Mouse (Mus musculus) ES-E14 (cell line): ENCODE measurements around the gene B4galt1.

ENCODE experiments used
- HCFC1 ChIP-seq: IDR thresholded peaks from 2 replicates; pipeline ENCODE4 v1.6.1; 2012; ENCODE audit warnings: low read length, inconsistent platforms, borderline replicate concordance; ENCODE audit not compliant: insufficient read depth
- ZC3H11A ChIP-seq: IDR thresholded peaks from 2 replicates; pipeline ENCODE4 v1.6.1; 2012; ENCODE audit warnings: low read depth, mild to moderate bottlenecking, inconsistent platforms, low read length, borderline replicate concordance
- ZNF384 ChIP-seq: IDR thresholded peaks from 2 replicates; pipeline ENCODE4 v1.6.1; 2012; ENCODE audit warnings: low read depth, low read length, inconsistent platforms

DNA sequence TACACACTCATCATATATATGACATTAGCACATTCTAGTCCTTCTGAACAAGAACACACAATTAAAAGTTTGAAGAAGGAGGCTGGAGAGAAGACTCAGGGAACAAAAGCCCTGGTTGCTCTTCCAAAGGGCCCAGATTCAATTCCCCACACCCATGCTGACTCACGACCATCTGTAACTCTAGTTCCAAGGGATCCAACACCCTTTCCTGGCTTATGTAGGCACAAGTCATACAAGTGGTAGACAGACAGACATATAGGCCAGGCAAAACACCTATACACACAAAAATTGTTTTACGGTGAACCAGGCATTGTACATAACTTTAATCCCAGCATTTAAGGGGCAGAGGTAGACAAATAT is 31.3 kb upstream of the B4galt1 start:
- TF ChIP-seq ZC3H11A = no peak
- TF ChIP-seq HCFC1 = no peak
- no peak for TF ChIP-seq ZNF384
